Mouse (Mus musculus) thymus, adult 2 months (tissue): ENCODE data around the gene Ccdc130.

Source experiments
- CTCF ChIP-seq: fragments of 200-500 bp; IDR thresholded peaks from 2 replicates; pipeline ENCODE4 v1.5.1; 2012; ENCODE audit warnings: mild to moderate bottlenecking, control low read depth, low read length, moderate library complexity, borderline replicate concordance; ENCODE audit not compliant: control insufficient read depth, poor library complexity, insufficient read depth; ENCODE audit errors: extremely low read depth
- POLR2A ChIP-seq: fragments of 200-500 bp; IDR thresholded peaks from 2 replicates; pipeline ENCODE4 v1.6.1; 2012; ENCODE audit warnings: mild to moderate bottlenecking, low read length, control low read depth, moderate library complexity; ENCODE audit not compliant: control insufficient read depth, poor library complexity, insufficient read depth; ENCODE audit errors: extremely low read depth

- no peak for TF ChIP-seq CTCF
- no peak for TF ChIP-seq POLR2A
Observed at GRCm38 (mm10) chr8:84308376-84308775, 38.2 kb upstream of the Ccdc130 start.
